Mouse (Mus musculus) midbrain, postnatal 0 days (tissue): ENCODE data around the gene Prkcg. TPM values are rescaled to one million over a fixed set of nuclear protein-coding genes. Genes with fewer than 3 reads are reported as not detected.
A peak's percentile ranks its signal among the peaks of the same experiment; 100 is the strongest.

Source experiments
- ATAC-seq: fragments of 200-750 bp; cut with Nextera tagmentation; 2 replicates; pipeline ENCODE4 v1.8.0; 2017; ENCODE audit warnings: moderate number of reproducible peaks, mild to moderate bottlenecking, moderate TSS enrichment, moderate library complexity; ENCODE audit not compliant: low FRiP score
- DNase-seq: peaks from one replicate; pipeline ENCODE4 v3.0.0-alpha.2; 2015; ENCODE audit warnings: low spot score
- H3K27ac ChIP-seq: fragments of 300-500 bp; sonication (generic); 2 replicates; pipeline ENCODE4 v1.5.1; 2014; ENCODE audit warnings: low read depth, mild to moderate bottlenecking, low read length, mixed read lengths
- H3K27me3 ChIP-seq: fragments of 300-500 bp; sonication (generic); 2 replicates; pipeline ENCODE4 v1.6.1; 2014; ENCODE audit warnings: low read length, control low read depth, mixed read lengths; ENCODE audit not compliant: insufficient read depth
- H3K36me3 ChIP-seq: fragments of 300-500 bp; sonication (generic); 2 replicates; pipeline ENCODE4 v1.6.1; 2014; ENCODE audit warnings: low read length, control low read depth, mixed read lengths; ENCODE audit not compliant: insufficient read depth
- H3K4me1 ChIP-seq: fragments of 300-500 bp; sonication (generic); 2 replicates; pipeline ENCODE4 v1.6.1; 2014; ENCODE audit warnings: mild to moderate bottlenecking, control low read depth, antibody characterized with exemption, low read length, mixed read lengths; ENCODE audit not compliant: insufficient read depth
- H3K4me2 ChIP-seq: fragments of 300-500 bp; sonication (generic); 2 replicates; pipeline ENCODE4 v1.6.1; 2014; ENCODE audit warnings: low read depth, mild to moderate bottlenecking, low read length, mixed read lengths; ENCODE audit not compliant: poor library complexity, severe bottlenecking
- H3K4me3 ChIP-seq: fragments of 300-500 bp; sonication (generic); 2 replicates; pipeline ENCODE4 v1.5.1; 2014; ENCODE audit warnings: low read depth, mild to moderate bottlenecking, low read length, moderate library complexity
- H3K9ac ChIP-seq: fragments of 300-500 bp; sonication (generic); replicated peaks from 2 replicates; pipeline ENCODE4 v1.6.1; 2014; ENCODE audit warnings: mild to moderate bottlenecking, low read length, moderate library complexity, mixed read lengths; ENCODE audit not compliant: poor library complexity, severe bottlenecking
- H3K9me3 ChIP-seq: fragments of 300-500 bp; sonication (generic); 2 replicates; pipeline ENCODE4 v1.6.1; 2016; ENCODE audit warnings: low read length, control low read depth
- CTCF ChIP-seq: IDR thresholded peaks from 2 replicates; pipeline ENCODE4 v1.5.1; 2016; ENCODE audit warnings: antibody characterized with exemption, mild to moderate bottlenecking
- WGBS: fragments of 180-500 bp; shearing (Covaris S2); extraction: QIAGEN DNeasy Blood & Tissue Kit; methylation state at CpG from one replicate; pipeline ENCODE4 v1.1.7; 2014; 5-methylcytosine and 5-hydroxymethylcytosine counted together
- polyA plus RNA-seq: library from polyadenylated mRNA; unstranded; fragments of >200 nt; fragmentation: Nextera tagmentation; extraction: Ambion mirVana; gene quantifications from 2 replicates; pipeline ENCODE4 v1.2.1, GENCODE M21; 2015
- total RNA-seq: library from RNA; depleted of rRNA; stranded (reverse); fragments of >200 nt; gene quantifications from 2 replicates; pipeline ENCODE4 v1.2.3, GENCODE M21; 2014

Gene Prkcg
- total and polyA plus RNA-seq, 2 experiments from 2014 or later: 7.4 to 11.5 TPM

GRCm38 (mm10) chr7:3300891-3301627, 12.1 kb downstream of the Prkcg start:
- no peaks in the 10 kb centered on the region for H3K27me3 ChIP-seq

GRCm38 (mm10) chr7:3301628-3302555, 12.9 kb downstream of the Prkcg start:
- Histone ChIP-seq H3K36me3 (peaks cover 26% of the 10 kb centered on the region), H3K4me3 (peak overlapping the region; percentile 55), H3K9me3 (no peaks in the 10 kb centered on the region), H3K9ac (no peak overlapping the region), H3K4me2 (peak overlapping the region; percentile 91), H3K4me1 (peaks cover 2% of the 10 kb centered on the region; the same call in 1 of the 2 replicates), H3K27ac (no peak overlapping the region), H3K27me3 (no peaks in the 10 kb centered on the region)
- peak; percentile 15; the same call in 1 of the 2 replicates for ATAC-seq
- 10% methylated on average over 33 of the region's 33 CpGs for WGBS
- no peak for TF ChIP-seq CTCF
- peak; percentile 60 for DNase-seq

More at GRCm38 (mm10) chr7:3300891-3301627, 12.1 kb downstream of the Prkcg start:
- no peak for DNase-seq
- no peak for ATAC-seq
- TF ChIP-seq CTCF: no peak
- Histone ChIP-seq H3K9me3 (no peaks in the 10 kb centered on the region), H3K4me1 (peaks cover 2% of the 10 kb centered on the region; the same call in 1 of the 2 replicates), H3K9ac (no peak overlapping the region), H3K4me3 (no peak overlapping the region), H3K4me2 (no peak overlapping the region), H3K36me3 (peaks cover 31% of the 10 kb centered on the region), H3K27ac (no peak overlapping the region)
- WGBS: 76% methylated on average over 8 of the region's 8 CpGs

- peak overlapping the region; percentile 91 for H3K4me2 ChIP-seq
- TF ChIP-seq CTCF: peak; percentile 79
- peak overlapping the region; percentile 55 for H3K4me3 ChIP-seq
- no peaks in the 10 kb centered on the region for H3K27me3 ChIP-seq
- WGBS: 2% methylated on average over 16 of the region's 16 CpGs
- no peak overlapping the region; the same call in 1 of the 2 replicates for H3K27ac ChIP-seq
- ATAC-seq: peak; percentile 28; the same call in 1 of the 2 replicates
- peak; percentile 69 for DNase-seq
- H3K9me3 ChIP-seq: no peaks in the 10 kb centered on the region
- peak overlapping the region; percentile 66; the same call in 1 of the 2 replicates for H3K9ac ChIP-seq
- H3K4me1 ChIP-seq: peaks cover 2% of the 10 kb centered on the region; the same call in 1 of the 2 replicates
- H3K36me3 ChIP-seq: peaks cover 19% of the 10 kb centered on the region; the same call in 1 of the 2 replicates
These were observed 13.7 kb downstream of the Prkcg start for GRCm38 (mm10) chr7:3302556-3303275.

DNA sequence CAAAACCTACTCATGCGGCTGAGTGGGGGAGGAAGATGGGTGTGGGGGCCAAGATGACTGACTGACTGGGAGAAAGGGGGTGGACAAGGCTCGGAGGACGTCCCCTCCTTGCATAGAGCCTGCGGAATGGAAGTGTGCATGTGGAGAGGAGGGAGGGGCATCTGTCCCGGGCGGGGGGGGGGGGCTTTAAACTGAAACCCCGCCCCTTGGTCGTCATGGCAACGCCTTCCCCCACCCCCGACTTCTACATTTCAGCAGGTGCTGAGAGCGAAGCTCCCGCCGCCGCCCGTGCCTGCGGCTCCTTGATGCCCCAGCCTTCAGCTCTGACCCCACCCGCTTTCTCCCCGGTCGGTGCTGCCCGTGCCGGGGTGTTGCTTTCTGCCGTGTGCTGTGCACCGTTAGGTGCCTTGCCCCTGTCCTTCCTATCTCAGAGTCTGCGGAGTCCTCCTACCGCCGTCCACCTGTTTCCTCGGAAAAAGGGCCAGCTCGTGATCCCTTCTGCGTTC, 14.3 kb downstream of the Prkcg start:
- H3K4me2 ChIP-seq: peak overlapping the region; percentile 91
- WGBS: under 1% methylated on average over 20 of the region's 29 CpGs
- DNase-seq: peak; percentile 63
- no peak for TF ChIP-seq CTCF
- H3K9ac ChIP-seq: peak overlapping the region; percentile 66
- H3K36me3 ChIP-seq: 0 out of 2 replicates have a peak, but pooled peaks cover 13% of the 10 kb centered on the region
- ATAC-seq: peak; percentile 56
- no peaks in the 10 kb centered on the region for H3K9me3 ChIP-seq
- no peaks in the 10 kb centered on the region for H3K27me3 ChIP-seq
- peak overlapping the region; percentile 55 for H3K4me3 ChIP-seq
- peak overlapping the region; percentile 26; the same call in 1 of the 2 replicates for H3K27ac ChIP-seq
- H3K4me1 ChIP-seq: peaks cover 2% of the 10 kb centered on the region; the same call in 1 of the 2 replicates

DNA sequence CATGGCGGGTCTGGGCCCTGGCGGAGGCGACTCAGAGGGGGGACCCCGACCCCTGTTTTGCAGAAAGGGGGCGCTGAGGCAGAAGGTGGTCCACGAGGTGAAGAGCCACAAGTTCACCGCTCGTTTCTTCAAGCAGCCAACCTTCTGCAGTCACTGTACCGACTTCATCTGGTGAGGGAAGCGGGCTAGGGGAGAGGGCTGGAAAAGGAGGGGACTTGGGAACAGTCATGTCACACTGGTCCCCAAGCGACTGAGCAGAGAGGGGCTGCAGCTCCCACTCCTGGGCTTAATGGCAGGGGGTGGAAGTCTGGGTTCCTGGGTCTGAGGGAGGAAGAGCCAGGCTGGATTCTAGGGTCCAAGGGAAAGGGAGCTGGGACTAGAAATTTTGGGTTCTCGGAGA, 14.8 kb downstream of the Prkcg start:
- ATAC-seq: peak; percentile 32
- whole genome bisulfite sequencing: 1% methylated on average over 12 of the region's 12 CpGs
- peak overlapping the region; percentile 26; the same call in 1 of the 2 replicates for H3K27ac ChIP-seq

More for the DNA sequence above, 14.8 kb downstream of the Prkcg start:
- Histone ChIP-seq H3K9ac (peak overlapping the region; percentile 66), H3K27me3 (no peaks in the 10 kb centered on the region), H3K4me3 (peak overlapping the region; percentile 55), H3K4me2 (peak overlapping the region; percentile 91), H3K36me3 (0 out of 2 replicates have a peak, but pooled peaks cover 8% of the 10 kb centered on the region), H3K9me3 (no peaks in the 10 kb centered on the region), H3K4me1 (peaks cover 2% of the 10 kb centered on the region; the same call in 1 of the 2 replicates)
- DNase-seq: peak; percentile 19
- TF ChIP-seq CTCF: peak; percentile 47
